Mouse (Mus musculus): ENCODE measurements around the gene Smad1.

Gene Smad1

GRCm38 (mm10) chr8:79295276-79296105, 103.8 kb downstream of the Smad1 start:
- no peak for DNase-seq (ENCODE audit: low spot score)

- DNase-seq (ENCODE audit: low spot score), result peak; percentile 77
Observed at GRCm38 (mm10) chr8:79294610-79295275, 104.6 kb downstream of the Smad1 start, which contains the start of gene Mmaa. TSS of gene Mmaa (minus strand) at chr8:79294937.

DNA sequence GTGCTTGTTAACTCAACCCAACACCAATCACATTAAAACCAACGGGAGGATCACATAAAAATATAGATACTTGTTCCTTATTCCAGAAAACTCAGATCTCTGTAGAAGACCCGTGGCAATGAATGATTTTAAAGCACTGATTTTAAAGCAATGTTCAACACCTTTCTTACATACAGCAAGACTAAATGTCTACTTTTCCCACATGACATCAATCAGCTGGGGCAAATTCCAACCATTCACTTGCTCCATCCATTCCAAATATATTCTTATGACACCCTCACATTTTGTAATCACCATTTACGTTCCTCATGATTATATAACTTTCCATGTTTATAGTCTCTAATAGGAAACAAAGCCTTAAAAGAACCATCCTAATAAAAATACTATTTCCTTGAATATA, 105.5 kb downstream of the Smad1 start:
- no peak for DNase-seq (ENCODE audit: low spot score)

GRCm38 (mm10) chr8:79292712-79293264, 106.5 kb downstream of the Smad1 start:
- no peak for DNase-seq (ENCODE audit: low spot score)

DNA sequence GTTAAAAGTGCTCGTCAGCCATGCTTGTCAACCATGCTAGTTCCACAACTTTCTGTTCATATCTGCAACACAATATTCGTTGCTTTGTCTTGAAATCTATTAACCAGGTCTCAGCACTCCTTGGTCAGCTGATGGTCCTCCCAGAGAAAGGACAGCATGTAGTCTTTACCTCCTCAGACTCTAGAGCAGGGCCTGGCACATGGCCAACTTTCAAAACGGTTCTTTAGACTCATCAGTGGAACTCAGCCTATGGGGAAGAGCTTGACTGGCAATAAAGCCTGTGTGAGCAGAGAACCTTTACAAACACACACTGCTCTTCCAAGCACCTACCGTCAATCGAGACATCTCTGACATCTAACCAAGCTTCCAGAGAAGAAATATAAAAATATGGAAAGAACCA, 109.7 kb downstream of the Smad1 start:
- no peak for DNase-seq (ENCODE audit: low spot score)

DNA sequence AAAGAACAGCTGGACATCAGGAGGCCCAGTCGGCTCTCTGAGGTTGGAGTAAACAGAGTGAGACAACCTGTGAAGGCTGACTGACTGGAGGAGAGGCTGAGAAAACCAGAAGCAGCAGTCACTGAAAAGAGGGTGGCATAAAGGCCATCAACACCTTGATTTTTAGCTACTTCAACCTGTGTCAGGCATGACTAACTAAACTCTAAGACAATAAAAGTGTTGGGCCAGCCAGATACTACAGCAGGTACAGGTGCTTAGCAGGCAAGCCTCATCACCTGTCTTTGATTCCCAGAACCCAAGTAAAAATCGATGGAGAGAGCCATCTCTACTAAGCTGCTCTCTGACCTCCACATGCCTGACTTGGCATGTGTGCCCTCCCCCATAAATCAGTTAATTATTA, 110.6 kb downstream of the Smad1 start:
- no peak for DNase-seq (ENCODE audit: low spot score)
